Mouse (Mus musculus) thymus, adult 2 months (tissue): ENCODE measurements around the gene Ppil1. TPM values are rescaled to one million over a fixed set of nuclear protein-coding genes. Genes with fewer than 3 reads are reported as not detected.

ENCODE experiments used
- DNase-seq: peaks from one replicate; pipeline ENCODE4 v3.0.0; 2021
- H3K27ac ChIP-seq: fragments of 200-500 bp; 2 replicates; pipeline ENCODE4 v1.5.1; 2012; ENCODE audit warnings: low read length, control low read depth; ENCODE audit not compliant: control insufficient read depth, insufficient read depth
- H3K27me3 ChIP-seq: fragments of 200-500 bp; 2 replicates; pipeline ENCODE4 v1.6.1; 2012; ENCODE audit warnings: mild to moderate bottlenecking, low read length, moderate library complexity, mixed read lengths; ENCODE audit not compliant: control insufficient read depth, insufficient read depth
- H3K36me3 ChIP-seq: fragments of 200-500 bp; 2 replicates; pipeline ENCODE4 v1.6.1; 2012; ENCODE audit warnings: mild to moderate bottlenecking, low read length, moderate library complexity; ENCODE audit not compliant: control insufficient read depth, insufficient read depth
- H3K4me1 ChIP-seq: fragments of 200-500 bp; replicated peaks from 2 replicates; pipeline ENCODE4 v1.6.1; 2012; ENCODE audit warnings: low read length; ENCODE audit not compliant: control insufficient read depth, insufficient read depth
- H3K4me3 ChIP-seq: fragments of 200-500 bp; 2 replicates; pipeline ENCODE4 v1.5.1; 2012; ENCODE audit warnings: mild to moderate bottlenecking, low read length, control low read depth, moderate library complexity; ENCODE audit not compliant: control insufficient read depth, insufficient read depth
- CTCF ChIP-seq: fragments of 200-500 bp; IDR thresholded peaks from 2 replicates; pipeline ENCODE4 v1.5.1; 2012; ENCODE audit warnings: mild to moderate bottlenecking, control low read depth, low read length, moderate library complexity, borderline replicate concordance; ENCODE audit not compliant: control insufficient read depth, poor library complexity, insufficient read depth; ENCODE audit errors: extremely low read depth
- POLR2A ChIP-seq: fragments of 200-500 bp; IDR thresholded peaks from 2 replicates; pipeline ENCODE4 v1.6.1; 2012; ENCODE audit warnings: mild to moderate bottlenecking, low read length, control low read depth, moderate library complexity; ENCODE audit not compliant: control insufficient read depth, poor library complexity, insufficient read depth; ENCODE audit errors: extremely low read depth
- WGBS: fragments of 180-500 bp; shearing (Covaris S2); methylation state at CpG from one replicate; pipeline ENCODE4 v1.1.7; 2018; 5-methylcytosine and 5-hydroxymethylcytosine counted together
- polyA plus RNA-seq: library from polyadenylated mRNA; depleted of rRNA; stranded (reverse); fragments of >200 nt; gene quantifications from 2 replicates; pipeline ENCODE4 v1.2.3, GENCODE M21; 2012; rRNA removed

Gene Ppil1
- polyA plus RNA-seq, 1 experiment: 57.1 TPM

DNA sequence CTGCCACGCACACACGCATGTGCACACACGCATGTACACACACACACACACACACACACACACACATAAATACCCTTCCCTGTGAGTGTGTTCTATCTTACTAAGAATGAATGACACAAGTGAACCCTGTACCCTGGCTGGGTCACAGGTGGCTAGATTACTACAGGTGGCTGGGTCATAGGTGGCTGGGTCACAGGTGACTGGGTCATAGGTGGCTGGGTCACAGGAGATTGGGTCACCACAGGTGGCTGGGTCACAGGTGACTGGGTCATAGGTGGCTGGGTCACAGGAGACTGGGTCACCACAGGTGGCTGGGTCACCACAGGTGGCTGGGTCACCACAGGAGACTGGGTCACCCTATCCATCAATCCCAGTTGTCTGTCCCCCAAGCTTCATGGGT, 53.9 kb downstream of the Ppil1 start:
- WGBS: 100% methylated on average over 3 of the region's 3 CpGs
- H3K27me3 ChIP-seq: no peaks in the 10 kb centered on the region
- no peaks in the 10 kb centered on the region for H3K4me1 ChIP-seq
- no peak for TF ChIP-seq POLR2A
- no peak for TF ChIP-seq CTCF
- H3K4me3 ChIP-seq: no peak overlapping the region
- H3K36me3 ChIP-seq: no peaks in the 10 kb centered on the region
- H3K27ac ChIP-seq: no peak overlapping the region
- no peak for DNase-seq

DNA sequence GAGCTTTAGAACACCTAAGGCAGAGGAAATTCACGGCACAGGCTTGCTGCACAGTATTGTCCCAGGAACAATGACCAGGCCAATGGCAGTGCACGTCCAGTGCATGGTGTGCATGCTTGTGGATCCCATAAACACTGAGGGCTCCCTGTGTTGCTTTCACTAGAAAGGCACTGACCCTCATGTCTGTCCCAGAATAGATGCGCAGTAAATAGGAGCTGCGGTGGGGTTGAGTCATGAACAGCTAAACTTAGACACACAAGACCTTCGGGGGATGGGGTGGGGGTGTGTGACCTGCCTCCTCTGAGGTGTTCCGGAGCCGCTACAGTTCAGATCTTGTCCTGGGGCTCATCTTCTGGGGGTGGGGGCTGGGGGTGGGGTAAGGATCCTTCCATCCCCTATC, 57.9 kb downstream of the Ppil1 start:
- H3K27ac ChIP-seq: no peak overlapping the region

DNA sequence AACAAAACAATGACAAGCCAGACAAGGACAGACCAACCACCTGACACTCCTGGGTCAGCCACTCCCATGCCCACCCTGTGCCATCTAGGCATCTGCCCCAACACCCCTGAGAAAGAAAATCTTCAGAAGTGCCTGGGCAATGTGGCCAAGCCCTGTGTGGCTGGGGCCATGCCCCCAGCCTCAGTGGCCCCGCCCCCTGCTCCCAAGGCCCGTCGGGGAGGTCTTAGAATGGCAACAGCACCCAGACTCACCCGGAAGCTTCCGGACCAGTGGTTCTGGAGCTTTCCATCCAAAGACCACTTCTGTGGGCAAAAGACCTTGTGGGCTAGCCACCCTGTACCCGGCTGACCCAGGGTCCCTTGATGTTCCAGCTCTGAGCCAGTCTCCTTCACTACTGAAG, 61.4 kb downstream of the Ppil1 start:
- TF ChIP-seq CTCF: no peak
- no peak for TF ChIP-seq POLR2A
- H3K4me1 ChIP-seq: peaks cover 8% of the 10 kb centered on the region
- no peaks in the 10 kb centered on the region for H3K36me3 ChIP-seq
- H3K4me3 ChIP-seq: no peak overlapping the region
- H3K27me3 ChIP-seq: no peaks in the 10 kb centered on the region
- no peak for DNase-seq
- WGBS: 91% methylated on average over 6 of the region's 6 CpGs
- H3K27ac ChIP-seq: no peak overlapping the region

More for the DNA sequence above, 57.9 kb downstream of the Ppil1 start:
- WGBS: 96% methylated on average over 7 of the region's 7 CpGs
- Histone ChIP-seq H3K27me3 (no peaks in the 10 kb centered on the region), H3K4me1 (no peaks in the 10 kb centered on the region), H3K36me3 (no peaks in the 10 kb centered on the region), H3K4me3 (no peak overlapping the region)
- no peak for DNase-seq
- no peak for TF ChIP-seq POLR2A
- TF ChIP-seq CTCF: no peak

Other genes with a start within 250 kb of the Ppil1 start
- 544 TPM in 2 replicates for gene Srsf3, start 231.6 kb downstream of the Ppil1 start, polyA plus RNA-seq
- 28.4 and 31.1 TPM in 2 replicates for gene Cdkn1a, start 173.2 kb downstream of the Ppil1 start, polyA plus RNA-seq
- gene Rab44, start 150.0 kb downstream of the Ppil1 start, polyA plus RNA-seq: 8.3 and 8.9 TPM in 2 replicates
- gene Cpne5, start 26.0 kb downstream of the Ppil1 start, polyA plus RNA-seq: 4.6 and 5.0 TPM in 2 replicates
- gene BC004004, start 4.6 kb upstream of the Ppil1 start, polyA plus RNA-seq: 46.0 and 61.3 TPM in 2 replicates
- 22.7 and 24.5 TPM in 2 replicates for gene Pi16, start 53.5 kb upstream of the Ppil1 start, polyA plus RNA-seq
- 332 and 354 TPM in 2 replicates for gene Mtch1, start 83.7 kb upstream of the Ppil1 start, polyA plus RNA-seq
- gene Fgd2, start 96.7 kb upstream of the Ppil1 start, polyA plus RNA-seq: 40.0 and 56.0 TPM in 2 replicates
- gene Pim1, start 226.6 kb upstream of the Ppil1 start, polyA plus RNA-seq: 92.7 and 128 TPM in 2 replicates